Mouse (Mus musculus) limb, embryonic 12.5 days (tissue): ENCODE measurements around the gene Slc13a2. TPM values are rescaled to one million over a fixed set of nuclear protein-coding genes. Genes with fewer than 3 reads are reported as not detected.

ENCODE experiments used
- ATAC-seq: fragments of 200-750 bp; cut with Nextera tagmentation; 2 replicates; pipeline ENCODE4 v1.8.0; 2017; ENCODE audit warnings: low read depth, moderate TSS enrichment; ENCODE audit not compliant: insufficient number of reproducible peaks, insufficient read depth, low FRiP score, low TSS enrichment
- H3K27ac ChIP-seq: fragments of 300-500 bp; sonication (generic); 2 replicates; pipeline ENCODE4 v1.5.1; 2016; ENCODE audit warnings: mild to moderate bottlenecking, moderate library complexity
- H3K27me3 ChIP-seq: fragments of 300-500 bp; sonication (generic); 2 replicates; pipeline ENCODE4 v1.6.1; 2016; ENCODE audit warnings: mild to moderate bottlenecking, moderate library complexity
- H3K36me3 ChIP-seq: fragments of 300-500 bp; sonication (generic); 2 replicates; pipeline ENCODE4 v1.6.1; 2016; ENCODE audit warnings: mild to moderate bottlenecking, moderate library complexity
- H3K4me1 ChIP-seq: fragments of 300-500 bp; sonication (generic); replicated peaks from 2 replicates; pipeline ENCODE4 v1.6.1; 2016
- H3K4me2 ChIP-seq: fragments of 300-500 bp; sonication (generic); 2 replicates; pipeline ENCODE4 v1.6.1; 2016; ENCODE audit warnings: mild to moderate bottlenecking, moderate library complexity
- H3K4me3 ChIP-seq: fragments of 300-500 bp; sonication (generic); replicated peaks from 2 replicates; pipeline ENCODE4 v1.5.1; 2016; ENCODE audit warnings: mild to moderate bottlenecking
- H3K9ac ChIP-seq: fragments of 300-500 bp; sonication (generic); replicated peaks from 2 replicates; pipeline ENCODE4 v1.6.1; 2016; ENCODE audit warnings: mild to moderate bottlenecking, moderate library complexity
- H3K9me3 ChIP-seq: fragments of 300-500 bp; sonication (generic); 2 replicates; pipeline ENCODE4 v1.6.1; 2016; ENCODE audit warnings: mild to moderate bottlenecking, moderate library complexity
- WGBS: fragments of 180-500 bp; shearing (Covaris S2); methylation state at CpG from one replicate; pipeline ENCODE4 v1.1.7; 2016; 5-methylcytosine and 5-hydroxymethylcytosine counted together
- polyA plus RNA-seq: library from polyadenylated mRNA; unstranded; fragments of >200 nt; fragmentation: Nextera tagmentation; extraction: Ambion mirVana; gene quantifications from 2 replicates; pipeline ENCODE4 v1.2.1, GENCODE M21; 2016

Slc13a2 gene
- polyA plus RNA-seq, 1 experiment from 2014 or later, result not detected

GRCm38 (mm10) chr11:78349441-78350358 lies 72.3 kb downstream of the Slc13a2 start:
- no peak overlapping the region for H3K27ac ChIP-seq

GRCm38 (mm10) chr11:78348474-78348873 lies 73.5 kb downstream of the Slc13a2 start:
- Histone ChIP-seq H3K27ac (no peak overlapping the region), H3K9me3 (no peaks in the 10 kb centered on the region), H3K4me2 (no peak overlapping the region), H3K36me3 (peaks cover 27% of the 10 kb centered on the region), H3K4me1 (peaks cover 24% of the 10 kb centered on the region), H3K27me3 (no peaks in the 10 kb centered on the region), H3K4me3 (no peak overlapping the region), H3K9ac (no peak overlapping the region)
- no peak for ATAC-seq
- 53% methylated on average over 7 of the region's 7 CpGs for WGBS

More at GRCm38 (mm10) chr11:78349441-78350358, 72.3 kb downstream of the Slc13a2 start:
- WGBS, result 87% methylated on average over 4 of the region's 4 CpGs
- Histone ChIP-seq H3K9me3 (no peaks in the 10 kb centered on the region), H3K27me3 (no peaks in the 10 kb centered on the region), H3K4me2 (no peak overlapping the region), H3K36me3 (peaks cover 27% of the 10 kb centered on the region), H3K9ac (no peak overlapping the region), H3K4me1 (peaks cover 21% of the 10 kb centered on the region), H3K4me3 (no peak overlapping the region)
- ATAC-seq, result no peak

GRCm38 (mm10) chr11:78347908-78348307 lies 74.1 kb downstream of the Slc13a2 start:
- 81% methylated on average over 9 of the region's 9 CpGs for WGBS
- H3K36me3 ChIP-seq, result peaks cover 27% of the 10 kb centered on the region
- H3K4me2 ChIP-seq, result no peak overlapping the region
- ATAC-seq, result no peak
- H3K9ac ChIP-seq, result no peak overlapping the region
- no peaks in the 10 kb centered on the region for H3K27me3 ChIP-seq
- peaks cover 26% of the 10 kb centered on the region for H3K4me1 ChIP-seq
- no peak overlapping the region for H3K4me3 ChIP-seq
- H3K27ac ChIP-seq, result no peak overlapping the region
- no peaks in the 10 kb centered on the region for H3K9me3 ChIP-seq

Other genes starting within 250 kb of the Slc13a2 start
- gene Nek8, start 245.5 kb downstream of the Slc13a2 start, polyA plus RNA-seq, result 18.3 and 20.4 TPM in 2 replicates
- gene Tlcd1, start 245.5 kb downstream of the Slc13a2 start, polyA plus RNA-seq, result 11.6 and 11.9 TPM in 2 replicates
- gene Rpl23a, start 238.6 kb downstream of the Slc13a2 start, polyA plus RNA-seq, result 1,381 and 1,432 TPM in 2 replicates
- gene Rab34, start 233.8 kb downstream of the Slc13a2 start, polyA plus RNA-seq, result 149 and 157 TPM in 2 replicates
- 1.9 and 2.7 TPM in 2 replicates for gene Proca1, start 228.8 kb downstream of the Slc13a2 start, polyA plus RNA-seq
- 49.5 and 54.8 TPM in 2 replicates for gene Sdf2, start 176.5 kb downstream of the Slc13a2 start, polyA plus RNA-seq
- gene Supt6, start 176.2 kb downstream of the Slc13a2 start, polyA plus RNA-seq, result 36.8 and 42.2 TPM in 2 replicates
- gene 2610507B11Rik, start 160.5 kb downstream of the Slc13a2 start, polyA plus RNA-seq, result 79.1 and 81.8 TPM in 2 replicates
- gene BC030499, start 131.4 kb downstream of the Slc13a2 start, polyA plus RNA-seq, result 0.26 and 0.28 TPM in 2 replicates
- gene Spag5, start 120.7 kb downstream of the Slc13a2 start, polyA plus RNA-seq, result 55.3 and 63.6 TPM in 2 replicates
- gene Aldoc, start 99.2 kb downstream of the Slc13a2 start, polyA plus RNA-seq, result 4.0 and 5.0 TPM in 2 replicates
- 68.8 and 72.5 TPM in 2 replicates for gene Pigs, start 93.8 kb downstream of the Slc13a2 start, polyA plus RNA-seq
- gene Unc119, start 78.7 kb downstream of the Slc13a2 start, polyA plus RNA-seq, result 94.8 and 96.3 TPM in 2 replicates
- gene Foxn1, start 35.7 kb downstream of the Slc13a2 start, polyA plus RNA-seq, result not detected in 2 replicates
- 15.0 and 17.1 TPM in 2 replicates for gene Slc46a1, start 43.5 kb upstream of the Slc13a2 start, polyA plus RNA-seq
- 2.8 TPM in 2 replicates for gene Sarm1, start 75.5 kb upstream of the Slc13a2 start, polyA plus RNA-seq
- 0.26 and 0.28 TPM in 2 replicates for gene Vtn, start 76.9 kb upstream of the Slc13a2 start, polyA plus RNA-seq
- not detected in 2 replicates for gene Sebox, start 81.2 kb upstream of the Slc13a2 start, polyA plus RNA-seq
- 51.9 and 56.1 TPM in 2 replicates for gene Tmem199, start 90.0 kb upstream of the Slc13a2 start, polyA plus RNA-seq
- gene Poldip2, start 90.0 kb upstream of the Slc13a2 start, polyA plus RNA-seq, result 176 and 180 TPM in 2 replicates
- gene Tnfaip1, start 114.1 kb upstream of the Slc13a2 start, polyA plus RNA-seq, result 70.4 and 72.5 TPM in 2 replicates
- 129 and 132 TPM in 2 replicates for gene Ift20, start 114.1 kb upstream of the Slc13a2 start, polyA plus RNA-seq
- 63.3 and 63.9 TPM in 2 replicates for gene Tmem97, start 128.6 kb upstream of the Slc13a2 start, polyA plus RNA-seq